Mouse (Mus musculus) embryonic facial prominence, embryonic 13.5 days (tissue): ENCODE data around the gene Jmjd1c. TPM values are rescaled to one million over a fixed set of nuclear protein-coding genes. Genes with fewer than 3 reads are reported as not detected.

Experiments used
- ATAC-seq: fragments of 200-750 bp; cut with Nextera tagmentation; 2 replicates; pipeline ENCODE4 v1.8.0; 2017; ENCODE audit warnings: low read depth; ENCODE audit not compliant: insufficient number of reproducible peaks, insufficient read depth, low FRiP score, low TSS enrichment
- H3K27ac ChIP-seq: fragments of 300-500 bp; sonication (generic); 2 replicates; pipeline ENCODE4 v1.5.1; 2015; ENCODE audit warnings: moderate library complexity, mild to moderate bottlenecking, inconsistent platforms
- H3K27me3 ChIP-seq: fragments of 300-500 bp; sonication (generic); 2 replicates; pipeline ENCODE4 v1.6.1; 2015; ENCODE audit warnings: mild to moderate bottlenecking, inconsistent platforms
- H3K36me3 ChIP-seq: fragments of 300-500 bp; sonication (generic); 2 replicates; pipeline ENCODE4 v1.6.1; 2015; ENCODE audit warnings: mild to moderate bottlenecking, inconsistent platforms
- H3K4me1 ChIP-seq: fragments of 300-500 bp; sonication (generic); 2 replicates; pipeline ENCODE4 v1.6.1; 2015; ENCODE audit warnings: inconsistent platforms
- H3K4me2 ChIP-seq: fragments of 300-500 bp; sonication (generic); 2 replicates; pipeline ENCODE4 v1.6.1; 2015; ENCODE audit warnings: moderate library complexity, mild to moderate bottlenecking, inconsistent platforms
- H3K4me3 ChIP-seq: fragments of 300-500 bp; sonication (generic); 2 replicates; pipeline ENCODE4 v1.5.1; 2015; ENCODE audit warnings: mild to moderate bottlenecking, inconsistent platforms
- H3K9ac ChIP-seq: fragments of 300-500 bp; sonication (generic); 2 replicates; pipeline ENCODE4 v1.6.1; 2015; ENCODE audit warnings: mild to moderate bottlenecking, inconsistent platforms
- H3K9me3 ChIP-seq: fragments of 300-500 bp; sonication (generic); 2 replicates; pipeline ENCODE4 v1.6.1; 2016; ENCODE audit warnings: inconsistent platforms
- WGBS: fragments of 180-500 bp; shearing (Covaris S2); methylation state at CpG from one replicate; pipeline ENCODE4 v1.1.7; 2015; ENCODE audit warnings: mixed read lengths; 5-methylcytosine and 5-hydroxymethylcytosine counted together
- polyA plus RNA-seq: library from polyadenylated mRNA; unstranded; fragments of >200 nt; fragmentation: Nextera tagmentation; extraction: Ambion mirVana; gene quantifications from 2 replicates; pipeline ENCODE4 v1.2.1, GENCODE M21; 2015

The Jmjd1c gene
- polyA plus RNA-seq, 1 experiment from 2014 or later: 50.7 TPM

DNA sequence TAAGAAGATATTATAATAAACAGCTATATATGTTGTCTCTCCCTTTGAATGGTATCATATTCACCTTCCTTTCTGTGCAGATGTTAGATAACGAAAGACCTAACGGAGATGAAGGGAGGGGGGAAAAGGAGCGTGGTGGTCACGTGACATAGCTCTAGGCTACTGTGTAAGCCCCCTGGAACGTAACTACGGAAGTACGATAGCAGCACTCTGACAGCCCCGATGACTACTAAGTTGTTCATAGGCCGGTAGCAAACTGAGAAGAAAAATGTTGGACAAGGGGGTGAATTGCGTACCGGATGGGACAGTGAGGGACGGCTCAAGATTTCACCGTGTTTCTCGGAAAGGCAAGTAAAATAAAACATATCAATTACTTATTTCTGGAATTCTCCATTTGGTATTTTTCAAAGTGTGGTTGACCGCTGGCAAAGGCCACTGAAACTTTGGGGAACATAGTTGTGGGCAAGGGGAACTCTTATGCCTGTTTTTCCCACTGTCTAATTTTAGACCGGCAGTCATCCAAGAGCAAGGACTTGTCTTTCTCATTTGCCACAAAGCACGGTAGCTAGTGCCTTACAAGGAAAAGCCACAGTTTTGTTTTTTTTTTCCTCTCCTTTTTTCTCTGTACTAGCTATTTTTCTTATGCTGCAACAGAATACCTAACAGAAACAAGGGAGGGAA lies 201.4 kb downstream of the Jmjd1c start:
- no peaks in the 10 kb centered on the region for H3K9me3 ChIP-seq
- no peak for ATAC-seq
- no peak overlapping the region for H3K4me2 ChIP-seq
- H3K27ac ChIP-seq: peak overlapping the region; percentile 33; the same call in 1 of the 2 replicates
- H3K4me3 ChIP-seq: no peak overlapping the region
- H3K36me3 ChIP-seq: no peaks in the 10 kb centered on the region
- no peaks in the 10 kb centered on the region for H3K27me3 ChIP-seq
- no peaks in the 10 kb centered on the region for H3K4me1 ChIP-seq
- 71% methylated on average over 17 of the region's 17 CpGs for WGBS
- no peak overlapping the region for H3K9ac ChIP-seq

DNA sequence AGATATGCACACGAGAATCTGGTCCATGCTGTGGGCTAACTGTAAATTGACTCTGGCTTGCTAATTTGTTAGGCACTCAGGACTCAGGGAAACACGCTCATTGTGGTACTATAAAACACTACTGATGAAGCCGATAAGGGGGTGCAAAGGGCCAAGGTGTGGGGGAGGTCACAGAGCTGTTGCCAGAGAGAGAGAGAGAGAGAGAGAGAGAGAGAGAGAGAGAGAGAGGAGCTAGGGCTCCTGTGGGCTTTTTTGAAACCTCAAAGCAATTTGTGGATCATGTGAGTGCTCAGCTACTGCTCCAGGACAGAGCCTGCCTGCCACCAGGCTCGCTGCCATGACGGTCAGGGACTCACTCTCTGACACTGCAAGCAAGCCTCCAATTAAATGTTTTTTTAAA lies 202.9 kb downstream of the Jmjd1c start:
- H3K27me3 ChIP-seq: no peaks in the 10 kb centered on the region
- no peak overlapping the region for H3K4me3 ChIP-seq
- H3K9me3 ChIP-seq: no peaks in the 10 kb centered on the region
- no peak for ATAC-seq
- no peak overlapping the region for H3K9ac ChIP-seq
- H3K4me1 ChIP-seq: no peaks in the 10 kb centered on the region
- 40% methylated on average over 5 of the region's 5 CpGs for WGBS
- no peak overlapping the region for H3K4me2 ChIP-seq
- no peaks in the 10 kb centered on the region for H3K36me3 ChIP-seq
- no peak overlapping the region for H3K27ac ChIP-seq

DNA sequence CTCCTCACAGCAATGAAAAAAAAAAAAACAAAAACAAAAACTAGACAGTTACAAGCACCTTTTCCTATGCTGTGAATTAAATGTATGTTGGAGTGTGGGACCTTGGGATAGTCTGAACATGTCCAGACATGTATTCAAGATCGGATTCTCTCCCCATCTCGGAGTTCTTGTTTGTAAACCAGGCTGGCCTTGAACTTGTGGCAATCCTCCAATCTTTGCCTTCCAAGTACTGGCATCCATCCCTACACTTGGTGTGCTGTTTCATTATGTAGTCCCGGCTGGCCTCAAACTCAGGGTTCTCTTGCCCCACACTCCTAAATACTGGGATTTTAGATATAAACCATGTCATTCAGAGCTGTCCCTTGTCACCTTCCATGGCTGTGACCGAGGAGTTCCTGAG lies 203.4 kb downstream of the Jmjd1c start:
- WGBS: 84% methylated on average over 4 of the region's 4 CpGs
- Histone ChIP-seq H3K36me3 (no peaks in the 10 kb centered on the region), H3K27ac (no peak overlapping the region), H3K4me1 (no peaks in the 10 kb centered on the region), H3K4me2 (no peak overlapping the region), H3K27me3 (no peaks in the 10 kb centered on the region), H3K4me3 (no peak overlapping the region), H3K9me3 (no peaks in the 10 kb centered on the region), H3K9ac (no peak overlapping the region)
- no peak for ATAC-seq

DNA sequence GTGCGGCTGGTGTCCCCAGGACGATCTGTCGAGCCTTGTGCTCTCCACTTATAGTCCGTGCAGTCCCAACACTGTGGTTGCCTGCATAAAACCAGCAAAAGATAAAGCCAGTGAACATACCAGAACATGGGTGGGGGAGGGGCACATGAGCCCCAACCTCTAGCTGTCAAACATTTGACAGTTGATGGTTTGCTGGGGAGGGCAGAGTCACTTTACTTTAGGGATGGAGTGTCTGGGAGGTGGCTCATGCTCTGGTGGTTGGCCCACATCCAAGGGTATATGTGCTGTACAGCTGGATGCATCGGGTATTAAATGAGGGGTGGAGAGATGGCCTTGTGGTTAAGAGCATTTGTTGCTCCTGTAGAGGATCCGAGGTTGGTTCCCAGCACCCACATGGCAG lies 205.1 kb downstream of the Jmjd1c start:
- no peak overlapping the region for H3K4me3 ChIP-seq
- 88% methylated on average over 6 of the region's 6 CpGs for WGBS
- H3K9me3 ChIP-seq: no peaks in the 10 kb centered on the region

DNA sequence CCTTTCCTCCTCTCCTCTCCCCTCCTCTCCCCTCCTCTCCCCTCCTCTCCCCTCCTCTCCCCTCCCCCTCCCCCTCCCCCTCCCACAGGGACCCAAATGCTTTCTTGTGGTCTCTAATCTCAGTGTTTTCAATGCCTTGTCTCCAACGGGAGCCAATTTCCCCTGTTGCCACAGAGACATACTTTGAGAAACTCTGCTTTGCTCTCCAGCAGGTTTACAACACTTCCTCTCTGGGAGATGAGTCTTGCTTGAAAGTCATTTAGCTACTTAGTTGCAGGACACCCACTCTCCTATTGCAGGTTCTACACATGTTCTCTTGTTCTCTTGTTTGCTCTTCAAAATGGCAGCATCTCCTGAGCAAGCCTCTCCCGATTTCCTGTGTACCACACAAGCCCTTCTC lies 206.4 kb downstream of the Jmjd1c start:
- Histone ChIP-seq H3K27ac (no peak overlapping the region), H3K4me3 (no peak overlapping the region), H3K4me2 (no peak overlapping the region), H3K27me3 (no peaks in the 10 kb centered on the region), H3K36me3 (no peaks in the 10 kb centered on the region), H3K9ac (no peak overlapping the region), H3K9me3 (no peaks in the 10 kb centered on the region), H3K4me1 (no peaks in the 10 kb centered on the region)
- 47% methylated on average over 2 of the region's 2 CpGs for WGBS
- no peak for ATAC-seq

More for the DNA sequence above, 205.1 kb downstream of the Jmjd1c start:
- H3K4me2 ChIP-seq: no peak overlapping the region
- H3K9ac ChIP-seq: no peak overlapping the region
- H3K27me3 ChIP-seq: no peaks in the 10 kb centered on the region
- H3K36me3 ChIP-seq: no peaks in the 10 kb centered on the region
- no peak for ATAC-seq
- H3K4me1 ChIP-seq: no peaks in the 10 kb centered on the region
- H3K27ac ChIP-seq: no peak overlapping the region

Other genes with a start within 250 kb of the Jmjd1c start
- gene Reep3, start 820 bp downstream of the Jmjd1c start, polyA plus RNA-seq: 46.3 and 51.3 TPM in 2 replicates
- gene Nrbf2, start 189.2 kb downstream of the Jmjd1c start, polyA plus RNA-seq: 38.5 and 38.9 TPM in 2 replicates